Mouse (Mus musculus) CH12F3 (cell line): ENCODE results near the gene Vmn2r108.
"Not testable (repeated sequence)": the region's sequence is repeated elsewhere in the genome, so short reads cannot be mapped to it uniquely, and the experiment has no call there.

Source experiments
- in situ Hi-C: fragments of 300-500 bp; cut with MboI; formaldehyde crosslinking; loops from 2 replicates; pipeline ENCODE4 v1.14.3; 2020; ENCODE audit warnings: low sequenced_read_pairs

Vmn2r108 gene

DNA sequence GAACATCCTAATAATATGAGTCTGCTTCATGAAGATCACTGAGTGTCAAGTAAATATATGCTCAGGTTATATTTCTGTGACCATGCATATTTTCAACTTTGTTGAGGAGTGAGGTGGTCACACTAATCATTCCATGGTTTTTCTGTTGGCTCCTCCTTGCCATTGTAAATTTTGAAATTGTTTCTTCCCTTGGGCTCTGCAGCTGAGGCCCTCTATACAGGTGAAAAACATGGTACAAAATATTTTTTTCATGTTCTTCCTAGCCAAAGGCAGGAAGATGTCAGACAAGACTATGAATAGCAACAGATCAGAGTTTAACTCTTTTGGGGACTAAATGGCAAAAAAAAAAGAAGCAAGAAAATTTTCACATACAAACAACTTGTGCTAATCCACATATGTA is at the start of gene Vmn2r108:
Vmn2r108 (minus strand) TSS at position 101 of the 400 bp plus-strand sequence.
- in situ Hi-C loops, result no loop called here

DNA sequence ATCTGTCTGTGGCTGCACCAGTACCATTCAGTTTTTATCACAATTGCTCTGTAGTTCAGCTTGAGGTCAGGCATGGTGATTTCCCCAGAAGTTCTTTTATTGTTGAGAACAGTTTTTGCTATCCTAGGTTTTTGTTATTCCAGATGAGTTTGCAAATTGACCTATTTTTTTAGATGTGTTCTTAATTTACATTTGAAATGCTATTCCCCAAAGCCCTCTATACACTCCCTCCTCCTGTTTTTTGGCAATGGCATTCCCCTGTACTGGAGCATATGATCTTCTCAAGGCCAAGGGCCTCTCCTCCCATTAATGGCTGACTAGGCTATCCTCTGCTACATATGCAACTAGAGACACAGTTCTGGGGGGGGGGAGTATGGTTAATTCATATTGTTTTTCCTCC is 27.1 kb upstream of the Vmn2r108 start:
- in situ Hi-C loops, result not testable (repeated sequence)

GRCm38 (mm10) chr17:20497858-20498257 is 16.7 kb upstream of the Vmn2r108 start, which contains the start of gene Vmn1r225:
Vmn1r225 (plus strand) TSS chr17:20498158.
- in situ Hi-C loops, result no loop called here

DNA sequence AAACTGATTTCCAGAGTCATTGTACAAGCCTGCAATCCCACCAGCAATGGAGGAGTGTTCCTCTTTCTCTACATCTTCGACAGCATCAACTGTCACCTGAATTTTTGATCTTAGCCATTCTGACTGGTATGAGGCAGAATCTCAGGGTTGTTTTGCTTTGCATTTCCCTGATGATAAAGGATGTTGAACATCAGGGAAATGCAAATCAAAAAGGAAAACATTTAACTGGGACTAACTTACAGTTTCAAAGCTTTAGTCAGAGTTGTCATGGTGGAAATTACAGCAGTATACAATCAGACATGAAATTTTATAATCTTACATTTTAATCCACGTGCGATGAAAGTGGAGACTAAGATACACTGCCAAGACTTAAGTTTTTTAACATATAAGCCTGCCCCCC is 7.8 kb downstream of the Vmn2r108 start:
- in situ Hi-C loops, result no loop called here

GRCm38 (mm10) chr17:20439263-20439662 is 41.9 kb downstream of the Vmn2r108 start:
- in situ Hi-C loops, result no loop called here

DNA sequence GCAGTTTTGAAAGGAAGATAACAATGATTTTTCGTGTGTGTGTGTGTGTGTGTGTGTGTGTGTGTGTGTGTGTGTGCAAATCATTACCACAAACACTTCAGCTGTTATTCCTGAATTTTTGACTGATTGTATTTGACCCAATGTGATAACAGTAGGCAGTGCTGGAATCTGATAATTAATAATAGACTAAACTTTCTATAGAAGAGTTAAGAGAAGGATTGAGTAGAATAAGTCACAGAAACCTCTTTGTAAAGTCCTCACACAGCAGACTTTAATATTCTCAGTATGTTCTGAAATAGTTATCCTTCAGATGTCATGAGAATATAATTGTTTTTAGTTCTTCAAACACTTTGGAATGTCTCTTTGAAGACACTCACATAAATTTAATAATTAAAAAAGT is 67.3 kb downstream of the Vmn2r108 start, which contains the start of gene Vmn1r224:
Vmn1r224 (plus strand) TSS at position 301 of the 400 bp plus-strand sequence.
- in situ Hi-C loops, result no loop called here
